Mouse (Mus musculus): Measurements from ENCODE around the gene Brpf3.
"Not testable (repeated sequence)": the region's sequence is repeated elsewhere in the genome, so short reads cannot be mapped to it uniquely, and the experiment has no call there.

The Brpf3 gene

GRCm38 (mm10) chr17:28800671-28801412 lies at the start of gene Brpf3:
Brpf3 (plus strand) TSS chr17:28801090.
- DNase-seq: peak; percentile 77

GRCm38 (mm10) chr17:28756447-28756846 lies 44.4 kb upstream of the Brpf3 start:
- no peak for DNase-seq

- DNase-seq: no peak
Measured at GRCm38 (mm10) chr17:28757470-28757869, 43.4 kb upstream of the Brpf3 start.

- no peak for DNase-seq
Measured at GRCm38 (mm10) chr17:28760736-28761312, 40.1 kb upstream of the Brpf3 start.

- DNase-seq: peak; percentile 84
Measured at GRCm38 (mm10) chr17:28761871-28762270, 39.0 kb upstream of the Brpf3 start.

- DNase-seq: no peak
Measured at GRCm38 (mm10) chr17:28766203-28766602, 34.7 kb upstream of the Brpf3 start.

GRCm38 (mm10) chr17:28766781-28767515 lies 33.9 kb upstream of the Brpf3 start:
- DNase-seq: no peak

- DNase-seq: no peak
Measured at GRCm38 (mm10) chr17:28769121-28769874, 31.6 kb upstream of the Brpf3 start, which contains the start of gene Mapk13. Mapk13 (plus strand) TSS chr17:28769297.

- DNase-seq: no peak
Measured at GRCm38 (mm10) chr17:28769875-28770421, 30.9 kb upstream of the Brpf3 start.

GRCm38 (mm10) chr17:28771289-28771688 lies 29.6 kb upstream of the Brpf3 start:
- no peak for DNase-seq

GRCm38 (mm10) chr17:28774303-28774702 lies 26.6 kb upstream of the Brpf3 start:
- DNase-seq: not testable (repeated sequence)

GRCm38 (mm10) chr17:28775161-28775560 lies 25.7 kb upstream of the Brpf3 start:
- no peak for DNase-seq

GRCm38 (mm10) chr17:28776817-28777216 lies 24.1 kb upstream of the Brpf3 start:
- DNase-seq: no peak

- DNase-seq: peak; percentile 98
Measured at GRCm38 (mm10) chr17:28777231-28778005, 23.5 kb upstream of the Brpf3 start.

- DNase-seq: no peak
Measured at GRCm38 (mm10) chr17:28779735-28780134, 21.2 kb upstream of the Brpf3 start.

GRCm38 (mm10) chr17:28780836-28781235 lies 20.1 kb upstream of the Brpf3 start:
- no peak for DNase-seq

GRCm38 (mm10) chr17:28781290-28782045 lies 19.4 kb upstream of the Brpf3 start:
- no peak for DNase-seq

GRCm38 (mm10) chr17:28785036-28785435 lies 15.9 kb upstream of the Brpf3 start:
- no peak for DNase-seq

- no peak for DNase-seq
Measured at GRCm38 (mm10) chr17:28787507-28787906, 13.4 kb upstream of the Brpf3 start.

GRCm38 (mm10) chr17:28797031-28797430 lies 3.9 kb upstream of the Brpf3 start:
- DNase-seq: no peak

Measured in cerebellum, adult 9-10 months (tissue).